Mouse (Mus musculus) liver, embryonic 13.5 days (tissue): ENCODE results near the gene Dus1l. TPM values are rescaled to one million over a fixed set of nuclear protein-coding genes. Genes with fewer than 3 reads are reported as not detected.
A peak's percentile ranks its signal among the peaks of the same experiment; 100 is the strongest.

Source experiments
- ATAC-seq: fragments of 200-750 bp; cut with Nextera tagmentation; 2 replicates; pipeline ENCODE4 v1.8.0; 2017; ENCODE audit warnings: low read depth, mild to moderate bottlenecking, moderate number of reproducible peaks, moderate library complexity
- DNase-seq: peaks from one replicate; pipeline ENCODE4 v3.0.0; 2022
- H3K27ac ChIP-seq: fragments of 300-500 bp; sonication (generic); 2 replicates; pipeline ENCODE4 v1.5.1; 2015; ENCODE audit warnings: moderate library complexity, mild to moderate bottlenecking, inconsistent platforms
- H3K27me3 ChIP-seq: fragments of 300-500 bp; sonication (generic); 2 replicates; pipeline ENCODE4 v1.6.1; 2015; ENCODE audit warnings: mild to moderate bottlenecking, inconsistent platforms
- H3K36me3 ChIP-seq: fragments of 300-500 bp; sonication (generic); 2 replicates; pipeline ENCODE4 v1.6.1; 2015; ENCODE audit warnings: mild to moderate bottlenecking, inconsistent platforms
- H3K4me1 ChIP-seq: fragments of 300-500 bp; sonication (generic); replicated peaks from 2 replicates; pipeline ENCODE4 v1.6.1; 2015; ENCODE audit warnings: inconsistent platforms
- H3K4me2 ChIP-seq: fragments of 300-500 bp; sonication (generic); 2 replicates; pipeline ENCODE4 v1.6.1; 2015; ENCODE audit warnings: inconsistent platforms, mild to moderate bottlenecking, moderate library complexity
- H3K4me3 ChIP-seq: fragments of 300-500 bp; sonication (generic); replicated peaks from 2 replicates; pipeline ENCODE4 v1.5.1; 2015; ENCODE audit warnings: mild to moderate bottlenecking, inconsistent platforms
- H3K9ac ChIP-seq: fragments of 300-500 bp; sonication (generic); 2 replicates; pipeline ENCODE4 v1.6.1; 2015; ENCODE audit warnings: mild to moderate bottlenecking, inconsistent platforms
- H3K9me3 ChIP-seq: fragments of 300-500 bp; sonication (generic); replicated peaks from 2 replicates; pipeline ENCODE4 v1.6.1; 2016; ENCODE audit warnings: inconsistent platforms
- WGBS: fragments of 180-500 bp; shearing (Covaris S2); methylation state at CpG from one replicate; pipeline ENCODE4 v1.1.7; 2015; ENCODE audit not compliant: insufficient replicate concordance; 5-methylcytosine and 5-hydroxymethylcytosine counted together
- polyA plus RNA-seq: library from polyadenylated mRNA; unstranded; fragments of >200 nt; fragmentation: Nextera tagmentation; extraction: Ambion mirVana; gene quantifications from 2 replicates; pipeline ENCODE4 v1.2.1, GENCODE M21; 2015

Gene Dus1l
- polyA plus RNA-seq, 1 experiment from 2014 or later = 86.2 TPM

- peaks cover 74% of the 10 kb centered on the region for H3K36me3 ChIP-seq
- no peak overlapping the region for H3K9ac ChIP-seq
- no peak for DNase-seq
- no peak overlapping the region for H3K4me2 ChIP-seq
- WGBS = 66% methylated on average over 12 of the region's 12 CpGs
- no peak for ATAC-seq
- no peaks in the 10 kb centered on the region for H3K27me3 ChIP-seq
- no peaks in the 10 kb centered on the region for H3K9me3 ChIP-seq
- H3K4me1 ChIP-seq = peaks cover 6% of the 10 kb centered on the region; the same call in 1 of the 2 replicates
- H3K4me3 ChIP-seq = no peak overlapping the region
- H3K27ac ChIP-seq = no peak overlapping the region
These were observed 11.8 kb upstream of the Dus1l start for GRCm38 (mm10) chr11:120808010-120808409.

- no peak for DNase-seq
- Histone ChIP-seq H3K9ac (no peak overlapping the region), H3K9me3 (no peaks in the 10 kb centered on the region), H3K27ac (no peak overlapping the region), H3K4me1 (peaks cover 6% of the 10 kb centered on the region; the same call in 1 of the 2 replicates), H3K4me3 (no peak overlapping the region), H3K4me2 (no peak overlapping the region), H3K27me3 (no peaks in the 10 kb centered on the region), H3K36me3 (peaks cover 50% of the 10 kb centered on the region)
- WGBS = 76% methylated on average over 7 of the region's 7 CpGs
- ATAC-seq = no peak
These were observed 9.4 kb upstream of the Dus1l start for GRCm38 (mm10) chr11:120805375-120806298.

GRCm38 (mm10) chr11:120804769-120805168, 8.6 kb upstream of the Dus1l start:
- WGBS = 75% methylated on average over 4 of the region's 4 CpGs
- H3K4me1 ChIP-seq = peaks cover 14% of the 10 kb centered on the region
- no peak for DNase-seq
- ATAC-seq = no peak
- H3K27ac ChIP-seq = no peak overlapping the region
- no peak overlapping the region for H3K4me3 ChIP-seq
- no peak overlapping the region for H3K9ac ChIP-seq
- H3K4me2 ChIP-seq = no peak overlapping the region
- H3K36me3 ChIP-seq = peaks cover 41% of the 10 kb centered on the region
- no peaks in the 10 kb centered on the region for H3K9me3 ChIP-seq
- H3K27me3 ChIP-seq = no peaks in the 10 kb centered on the region

GRCm38 (mm10) chr11:120804274-120804673, 8.1 kb upstream of the Dus1l start:
- DNase-seq = no peak
- Histone ChIP-seq H3K9me3 (no peaks in the 10 kb centered on the region), H3K27me3 (no peaks in the 10 kb centered on the region), H3K9ac (no peak overlapping the region), H3K4me3 (no peak overlapping the region), H3K36me3 (peaks cover 36% of the 10 kb centered on the region), H3K4me1 (peaks cover 17% of the 10 kb centered on the region), H3K27ac (no peak overlapping the region), H3K4me2 (no peak overlapping the region)
- WGBS = 70% methylated on average over 7 of the region's 7 CpGs
- no peak for ATAC-seq

GRCm38 (mm10) chr11:120800061-120800904, 4.1 kb upstream of the Dus1l start:
- no peak overlapping the region for H3K9ac ChIP-seq
- H3K4me3 ChIP-seq = no peak overlapping the region
- WGBS = 12% methylated on average over 10 of the region's 10 CpGs
- no peaks in the 10 kb centered on the region for H3K36me3 ChIP-seq
- H3K27me3 ChIP-seq = no peaks in the 10 kb centered on the region
- DNase-seq (peak; percentile 71), ATAC-seq (peak; percentile 51)
- H3K4me2 ChIP-seq = no peak overlapping the region
- no peak overlapping the region for H3K27ac ChIP-seq
- H3K4me1 ChIP-seq = peaks cover 24% of the 10 kb centered on the region
- H3K9me3 ChIP-seq = no peaks in the 10 kb centered on the region

GRCm38 (mm10) chr11:120799316-120799890, 3.2 kb upstream of the Dus1l start:
- Histone ChIP-seq H3K36me3 (peaks cover 5% of the 10 kb centered on the region), H3K9me3 (no peaks in the 10 kb centered on the region), H3K9ac (no peak overlapping the region), H3K4me2 (no peak overlapping the region), H3K4me1 (peaks cover 32% of the 10 kb centered on the region), H3K27me3 (no peaks in the 10 kb centered on the region), H3K4me3 (no peak overlapping the region), H3K27ac (no peak overlapping the region)
- no peak for DNase-seq
- 43% methylated on average over 6 of the region's 6 CpGs for WGBS
- no peak for ATAC-seq

- Histone ChIP-seq H3K4me3 (no peak overlapping the region), H3K27me3 (no peaks in the 10 kb centered on the region), H3K9ac (no peak overlapping the region), H3K9me3 (no peaks in the 10 kb centered on the region), H3K36me3 (peaks cover 17% of the 10 kb centered on the region), H3K4me1 (peaks cover 35% of the 10 kb centered on the region), H3K27ac (no peak overlapping the region), H3K4me2 (no peak overlapping the region)
- DNase-seq = no peak
- ATAC-seq = no peak
- WGBS = 30% methylated on average over 3 of the region's 3 CpGs
These were observed 2.0 kb upstream of the Dus1l start for GRCm38 (mm10) chr11:120798244-120798643.

GRCm38 (mm10) chr11:120796614-120796946, 377 bp upstream of the Dus1l start:
- ATAC-seq (peak; percentile 19; the same call in 1 of the 2 replicates), DNase-seq (no peak)
- Histone ChIP-seq H3K4me1 (peaks cover 35% of the 10 kb centered on the region), H3K9me3 (no peaks in the 10 kb centered on the region), H3K4me3 (peak overlapping the region; percentile 97), H3K27me3 (no peaks in the 10 kb centered on the region), H3K36me3 (peaks cover 33% of the 10 kb centered on the region), H3K9ac (peak overlapping the region; percentile 98), H3K4me2 (peak overlapping the region; percentile 92), H3K27ac (peak overlapping the region; percentile 67)
- 28% methylated on average over 8 of the region's 8 CpGs for WGBS

- H3K27me3 ChIP-seq = no peaks in the 10 kb centered on the region
- H3K4me2 ChIP-seq = no peak overlapping the region
- H3K4me3 ChIP-seq = no peak overlapping the region
- H3K4me1 ChIP-seq = peaks cover 24% of the 10 kb centered on the region
- DNase-seq (no peak), ATAC-seq (no peak)
- H3K9me3 ChIP-seq = no peaks in the 10 kb centered on the region
- H3K36me3 ChIP-seq = peaks cover 70% of the 10 kb centered on the region
- no peak overlapping the region for H3K27ac ChIP-seq
- no peak overlapping the region for H3K9ac ChIP-seq
- 89% methylated on average over 9 of the region's 9 CpGs for WGBS
These were observed 3.6 kb downstream of the Dus1l start for GRCm38 (mm10) chr11:120792652-120793051.

- 81% methylated on average over 3 of the region's 3 CpGs for WGBS
- H3K27ac ChIP-seq = 0 out of 2 replicates have a peak overlapping the region, but pooled peaks have one; percentile 4
These were observed 6.4 kb downstream of the Dus1l start for GRCm38 (mm10) chr11:120789810-120790209.

GRCm38 (mm10) chr11:120789355-120789754, 6.8 kb downstream of the Dus1l start:
- Histone ChIP-seq H3K36me3 (peaks cover 86% of the 10 kb centered on the region), H3K4me1 (peaks cover 25% of the 10 kb centered on the region), H3K27ac (no peak overlapping the region), H3K9me3 (no peaks in the 10 kb centered on the region), H3K9ac (no peak overlapping the region), H3K4me2 (no peak overlapping the region), H3K27me3 (no peaks in the 10 kb centered on the region), H3K4me3 (no peak overlapping the region)
- ATAC-seq = no peak
- DNase-seq = no peak
- WGBS = 78% methylated on average over 4 of the region's 4 CpGs

More at GRCm38 (mm10) chr11:120789810-120790209, 6.4 kb downstream of the Dus1l start:
- H3K9ac ChIP-seq = no peak overlapping the region
- no peak overlapping the region for H3K4me2 ChIP-seq
- no peak for DNase-seq
- peaks cover 91% of the 10 kb centered on the region for H3K36me3 ChIP-seq
- H3K4me3 ChIP-seq = no peak overlapping the region
- ATAC-seq = no peak
- H3K27me3 ChIP-seq = no peaks in the 10 kb centered on the region
- peaks cover 26% of the 10 kb centered on the region for H3K4me1 ChIP-seq
- no peaks in the 10 kb centered on the region for H3K9me3 ChIP-seq
